Mouse (Mus musculus): ENCODE measurements around the gene Fbln5.

Gene Fbln5

DNA sequence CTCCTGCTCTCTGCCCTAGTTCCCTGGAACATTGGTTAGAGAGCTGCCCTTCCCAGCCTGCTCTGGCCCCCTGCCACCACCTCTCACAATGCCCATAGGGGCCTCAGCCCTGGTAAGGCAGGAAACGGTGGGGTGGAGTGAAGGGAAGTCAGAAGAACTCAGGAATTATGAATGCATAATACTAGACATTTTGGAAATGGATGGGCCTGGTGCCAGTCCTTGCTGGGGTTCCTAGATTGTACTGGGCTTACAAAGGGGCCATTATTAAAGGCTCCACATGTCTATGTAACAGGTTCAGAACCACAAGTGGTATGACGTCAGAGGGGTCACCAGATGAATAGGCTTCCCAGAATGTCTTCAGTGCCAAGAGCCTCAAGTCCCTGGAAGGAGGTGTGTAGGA is 11.5 kb downstream of the Fbln5 start:
- peak; percentile 31 for DNase-seq

DNA sequence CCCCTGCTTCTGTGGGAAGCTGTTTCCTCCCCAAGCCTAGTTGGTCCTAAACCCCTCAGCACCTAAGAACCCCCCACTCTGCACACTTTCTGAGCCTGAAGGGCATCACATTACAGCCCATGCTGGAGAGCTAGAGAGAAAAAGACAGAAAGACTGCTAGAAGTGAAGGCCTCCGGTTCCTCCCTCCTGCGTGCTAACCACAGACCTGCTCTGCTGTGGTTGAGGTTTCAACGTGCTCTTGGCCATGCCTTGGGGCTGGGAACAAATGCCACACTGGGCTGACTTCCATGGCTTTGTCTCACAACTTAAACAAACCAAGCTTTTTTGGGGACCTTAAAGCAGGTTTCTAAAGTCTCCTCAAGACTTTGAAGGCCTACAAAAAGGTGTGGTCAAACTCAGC is 16.4 kb downstream of the Fbln5 start:
- no peak for DNase-seq

DNA sequence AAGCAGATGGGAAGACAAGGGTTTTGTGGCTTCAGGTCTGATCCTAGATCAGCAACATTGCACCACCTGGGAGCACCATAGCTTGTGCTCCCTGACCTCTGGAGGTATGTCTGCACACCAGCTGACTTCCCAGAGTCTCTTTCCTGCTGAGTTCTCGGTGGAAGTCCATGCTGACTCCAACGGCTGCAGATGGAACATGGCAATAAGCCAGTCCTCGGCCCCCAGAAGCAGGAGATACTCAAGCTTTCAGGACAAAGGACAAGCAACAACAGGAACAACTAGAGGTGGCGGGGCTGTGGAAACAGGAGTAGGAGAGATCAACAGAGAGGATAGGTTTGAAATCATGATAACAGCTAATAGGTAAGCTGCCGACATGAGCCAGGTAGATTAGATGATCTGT is 17.1 kb downstream of the Fbln5 start:
- DNase-seq, result peak; percentile 23

DNA sequence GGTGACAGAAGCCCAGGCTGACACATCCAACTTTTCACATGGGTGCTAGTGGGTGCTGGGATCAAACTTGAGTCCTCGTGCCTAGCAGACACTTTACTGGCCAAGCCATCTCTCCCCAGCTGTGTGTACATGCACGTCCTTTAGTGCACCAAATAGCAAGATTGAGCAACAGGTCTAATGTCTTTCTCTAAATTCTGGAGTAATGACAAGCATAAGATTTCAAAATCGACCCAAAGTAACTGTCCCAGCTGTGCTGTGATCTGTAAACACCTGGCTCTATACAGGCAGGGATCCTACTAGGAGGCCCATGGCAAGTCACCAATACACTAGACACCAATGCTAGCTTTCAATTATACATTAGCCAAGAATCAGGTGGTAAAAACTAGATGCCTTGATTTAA is 17.8 kb downstream of the Fbln5 start:
- DNase-seq, result no peak

DNA sequence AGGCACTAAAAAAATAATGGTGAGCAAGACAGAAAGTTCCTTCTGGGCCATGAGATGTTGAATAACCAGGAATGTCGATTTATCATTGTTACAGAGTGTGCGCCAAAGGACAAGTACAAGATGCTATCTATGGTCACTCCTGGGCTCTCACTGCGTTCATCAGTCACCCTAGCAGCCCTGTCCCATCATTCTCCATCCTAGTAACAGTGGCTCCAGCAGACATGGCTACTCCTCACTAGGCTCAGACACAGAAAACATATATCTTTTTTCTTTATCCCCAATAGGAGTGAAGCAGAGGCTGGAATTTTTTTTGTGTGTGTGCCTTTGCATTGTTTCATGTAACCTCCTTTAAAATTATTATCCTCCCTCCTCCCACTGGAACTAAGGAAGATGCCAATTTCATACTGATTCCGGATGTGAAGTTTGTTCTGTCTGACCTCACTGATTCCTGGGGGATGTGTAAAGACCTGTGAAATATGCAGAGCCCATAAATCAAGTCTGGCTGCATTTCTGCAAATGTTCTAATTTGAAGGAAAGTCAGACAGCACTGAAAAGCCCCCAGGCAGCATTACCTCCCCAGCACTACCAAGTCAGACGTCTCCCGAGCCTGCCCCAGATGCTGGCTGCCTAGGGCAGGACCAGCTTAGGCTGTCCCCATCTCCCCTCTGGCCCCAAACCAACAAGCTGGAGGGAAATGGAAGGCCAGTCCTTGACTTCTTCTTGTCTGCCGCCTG is 20.5 kb downstream of the Fbln5 start:
- DNase-seq, result peak; percentile 28

DNA sequence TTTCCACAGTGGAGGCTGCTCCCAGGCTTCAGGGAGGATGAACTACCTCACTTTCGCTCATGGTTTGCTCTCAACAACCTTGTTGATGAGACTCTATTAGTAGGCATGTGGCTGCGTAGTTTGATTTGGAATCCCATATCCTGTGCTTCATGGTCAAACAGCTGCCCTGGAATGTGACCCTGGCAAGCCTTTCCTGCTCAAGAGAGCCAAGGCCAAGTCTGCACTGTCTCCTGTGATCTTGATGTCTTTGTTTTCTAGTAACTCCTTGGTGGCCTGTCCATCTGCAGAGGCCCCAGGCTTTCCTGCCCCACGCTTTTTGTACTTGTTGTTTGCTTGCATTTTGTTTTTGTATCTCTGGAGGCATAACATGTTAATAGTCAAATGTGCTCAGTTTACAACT is 24.4 kb downstream of the Fbln5 start:
- peak; percentile 73 for DNase-seq

DNA sequence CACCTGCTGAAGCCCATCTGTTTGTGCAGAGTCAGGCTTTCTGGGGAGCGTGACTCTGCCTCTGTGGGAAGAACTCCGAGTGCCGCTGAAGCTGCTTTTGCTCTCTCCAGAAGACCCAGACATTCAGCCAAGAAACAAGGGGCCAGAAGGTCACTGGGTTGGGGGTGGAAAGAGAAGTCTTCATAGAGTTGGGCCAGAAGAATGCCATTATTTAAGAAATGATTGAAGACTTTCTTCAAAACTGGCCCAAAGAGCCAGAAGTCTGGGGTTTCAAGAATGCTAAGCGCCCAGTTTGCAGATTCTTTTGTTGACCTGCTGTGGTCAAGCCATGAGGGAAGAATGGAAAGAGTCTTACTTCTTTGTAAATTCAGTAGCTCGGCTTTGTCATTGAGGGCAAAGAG is 25.6 kb downstream of the Fbln5 start:
- peak; percentile 72 for DNase-seq

DNA sequence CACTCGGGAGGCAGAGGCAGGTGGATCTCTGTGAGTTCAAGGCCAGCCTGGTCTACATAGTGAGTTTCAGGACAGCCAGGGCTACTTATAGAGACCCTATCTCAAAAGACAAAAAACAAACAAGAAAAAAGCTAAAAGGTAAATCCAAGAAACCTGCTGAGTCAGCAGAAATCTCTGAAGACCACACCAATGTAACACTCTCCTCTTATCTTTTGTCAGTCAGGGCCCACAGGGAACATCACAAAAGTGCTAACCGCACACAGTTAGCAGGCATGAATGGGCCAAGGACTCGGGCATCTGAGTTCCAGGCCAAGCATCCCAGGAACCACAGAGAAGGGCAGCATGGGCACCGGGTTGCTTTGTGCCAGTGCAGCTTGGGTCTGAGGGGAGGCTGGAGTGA is 26.2 kb downstream of the Fbln5 start:
- no peak for DNase-seq

DNA sequence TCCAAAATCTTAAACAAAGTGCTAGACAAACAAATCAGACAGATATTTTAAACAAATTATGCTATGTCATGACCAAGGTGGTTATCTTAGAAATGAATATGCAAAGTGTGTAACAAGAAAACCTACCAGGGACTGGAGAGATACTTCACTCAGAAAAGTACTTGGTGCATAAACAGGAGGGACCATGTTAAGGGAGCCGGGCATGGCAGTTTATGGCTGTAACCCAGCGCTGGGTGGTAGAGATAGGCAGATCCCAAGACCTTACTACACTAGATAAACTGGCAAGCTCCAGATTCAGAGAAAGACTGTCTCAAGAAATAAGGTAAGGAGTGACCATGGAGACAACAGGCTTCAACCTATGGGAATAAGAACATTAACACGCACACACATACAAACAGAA is 29.1 kb downstream of the Fbln5 start:
- DNase-seq, result no peak

DNA sequence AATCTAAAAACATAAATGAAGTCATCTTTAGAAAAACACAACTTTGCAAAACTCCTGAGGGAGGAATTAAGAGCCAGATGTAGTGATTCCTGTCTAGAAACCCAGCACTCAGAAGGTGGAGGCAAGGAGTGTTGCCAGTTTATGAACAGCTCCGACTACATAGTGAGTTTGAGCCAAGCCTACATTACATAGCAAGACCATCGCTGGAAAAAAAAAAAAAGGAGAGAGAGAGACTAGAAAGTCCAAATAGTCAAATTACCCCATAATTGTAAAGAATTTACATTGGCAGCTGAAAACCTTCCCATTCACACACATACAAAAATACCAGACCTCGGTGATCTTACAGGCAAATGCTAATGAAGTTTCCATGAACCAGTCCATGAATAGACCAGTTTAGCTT is 29.6 kb downstream of the Fbln5 start:
- DNase-seq, result no peak

DNA sequence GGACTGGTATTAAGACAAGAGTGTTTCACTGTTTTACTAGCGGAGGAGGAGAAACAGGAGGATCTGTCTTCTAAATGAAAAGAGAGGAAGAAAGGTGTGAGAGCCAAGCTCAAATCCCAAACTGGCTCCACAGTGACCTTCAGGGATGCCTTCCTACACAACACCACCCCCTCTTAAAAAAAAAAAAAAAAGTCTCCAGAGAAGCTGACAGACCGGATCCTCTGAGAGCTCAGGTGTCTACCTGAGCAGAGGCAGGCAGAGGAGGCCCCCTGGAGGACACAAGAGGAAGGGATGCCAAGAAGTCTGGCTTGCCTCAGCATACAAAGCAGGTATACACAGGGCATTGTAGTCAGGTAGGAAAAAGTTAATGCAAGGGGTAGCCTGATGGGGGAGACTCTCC is 36.1 kb downstream of the Fbln5 start:
- peak; percentile 38 for DNase-seq

DNA sequence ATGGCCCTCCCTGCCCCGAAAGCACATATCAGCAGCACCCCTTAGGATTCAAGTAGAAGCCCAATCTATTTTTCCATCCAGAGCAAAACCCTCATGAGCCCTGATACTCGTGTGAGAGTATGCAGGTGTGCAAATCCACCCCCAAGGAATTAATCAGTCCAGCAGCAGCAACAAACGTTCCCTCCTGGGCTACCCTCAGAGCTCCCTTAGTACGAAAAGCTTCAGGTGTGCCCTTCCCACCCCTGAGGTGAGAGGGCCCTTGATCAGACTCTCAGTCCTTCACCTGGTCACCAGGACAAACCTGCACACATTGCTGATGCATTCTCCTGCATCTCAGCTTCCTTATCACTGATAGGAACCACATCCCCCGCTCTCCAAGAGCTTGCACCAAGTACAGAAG is 37.9 kb downstream of the Fbln5 start:
- DNase-seq, result no peak

DNA sequence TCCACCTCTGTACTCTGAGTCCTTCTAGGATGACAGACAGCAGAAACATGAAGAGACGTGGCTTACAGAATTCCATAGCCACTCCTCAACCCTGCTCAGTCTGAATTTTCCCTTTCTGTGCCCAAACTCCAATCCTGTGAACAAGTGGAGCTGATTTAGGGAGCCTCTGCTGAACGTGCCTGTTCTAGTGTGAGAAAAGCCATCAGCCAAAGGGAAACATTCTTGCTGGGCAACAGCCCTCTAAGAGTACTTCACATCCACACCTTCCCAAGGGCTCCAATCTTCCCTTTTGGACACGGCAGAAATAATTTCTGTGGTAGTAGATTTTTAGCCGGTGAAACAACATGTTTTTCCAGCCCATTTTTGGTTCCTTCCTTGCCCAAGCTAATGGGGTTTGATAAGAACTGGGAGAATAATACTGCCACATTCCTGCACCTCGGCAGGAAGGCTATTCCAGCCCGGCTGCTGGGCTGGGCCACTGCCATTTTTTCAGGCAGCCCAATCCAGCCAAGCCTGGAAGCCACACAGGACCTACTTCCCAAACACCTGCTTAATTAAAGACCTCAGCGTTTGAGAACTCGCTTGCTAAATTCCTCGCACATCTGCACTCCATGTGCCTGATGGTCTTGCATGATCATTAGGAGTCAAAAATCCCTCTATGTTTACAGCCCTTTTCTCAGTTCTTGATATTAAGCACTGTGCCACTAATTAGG is 41.1 kb downstream of the Fbln5 start:
- no peak for DNase-seq

DNA sequence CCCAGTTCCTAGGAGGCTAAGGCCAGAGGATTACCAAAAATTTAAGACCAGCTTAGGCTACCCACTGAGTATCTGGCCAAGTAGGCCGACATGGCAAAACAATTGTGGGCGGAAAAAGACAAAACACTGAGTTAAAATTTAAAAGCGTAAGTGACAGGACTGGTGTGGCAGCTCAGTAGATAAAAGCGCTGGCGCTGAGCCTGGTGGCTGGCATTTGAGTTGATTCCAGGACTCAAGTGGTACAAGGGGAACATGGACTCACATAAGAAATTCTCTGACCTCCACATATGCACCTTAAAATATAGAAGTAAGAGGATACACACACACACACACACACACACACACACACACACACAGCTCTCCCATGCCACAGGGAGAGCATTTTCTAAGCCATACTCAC is 42.5 kb downstream of the Fbln5 start:
- no peak for DNase-seq

DNA sequence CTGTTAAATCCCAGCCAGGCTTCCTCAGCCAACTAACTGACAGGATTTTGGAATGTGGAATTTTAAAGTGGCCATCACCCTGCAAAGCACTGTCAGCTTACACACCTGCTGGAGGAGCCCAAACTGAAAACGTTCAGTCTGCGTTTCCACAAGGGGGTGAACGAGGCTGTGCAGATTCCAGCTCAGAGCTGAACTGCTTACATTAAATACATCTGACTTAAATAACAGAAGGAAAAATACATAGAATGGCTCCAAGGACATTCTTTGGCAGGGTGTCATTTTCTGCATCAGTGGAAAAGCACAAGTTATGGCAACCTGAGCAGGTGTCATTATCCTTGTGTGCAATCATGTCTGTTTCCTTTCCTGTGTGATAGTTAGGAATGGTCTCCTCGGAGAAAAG is 44.7 kb downstream of the Fbln5 start:
- DNase-seq, result no peak

DNA sequence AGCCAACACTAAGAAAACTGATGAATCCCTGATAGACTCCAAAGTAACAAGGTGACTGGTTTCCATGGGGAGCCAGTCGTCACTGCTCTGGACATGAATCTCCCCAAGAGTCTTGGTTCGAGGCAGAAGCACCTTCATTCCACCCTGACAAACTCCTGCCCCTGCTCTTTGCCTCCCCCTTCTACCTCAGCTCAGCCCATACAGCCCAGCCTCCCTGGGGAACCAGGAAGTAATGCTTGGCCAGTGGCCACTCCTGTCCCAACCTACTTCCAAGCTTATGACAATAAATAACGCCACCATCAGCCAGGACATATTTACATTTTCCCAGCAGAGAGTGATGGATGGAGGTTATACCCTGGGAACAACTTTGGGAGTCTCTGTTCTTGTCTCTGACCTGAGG is 45.9 kb downstream of the Fbln5 start:
- no peak for DNase-seq

DNA sequence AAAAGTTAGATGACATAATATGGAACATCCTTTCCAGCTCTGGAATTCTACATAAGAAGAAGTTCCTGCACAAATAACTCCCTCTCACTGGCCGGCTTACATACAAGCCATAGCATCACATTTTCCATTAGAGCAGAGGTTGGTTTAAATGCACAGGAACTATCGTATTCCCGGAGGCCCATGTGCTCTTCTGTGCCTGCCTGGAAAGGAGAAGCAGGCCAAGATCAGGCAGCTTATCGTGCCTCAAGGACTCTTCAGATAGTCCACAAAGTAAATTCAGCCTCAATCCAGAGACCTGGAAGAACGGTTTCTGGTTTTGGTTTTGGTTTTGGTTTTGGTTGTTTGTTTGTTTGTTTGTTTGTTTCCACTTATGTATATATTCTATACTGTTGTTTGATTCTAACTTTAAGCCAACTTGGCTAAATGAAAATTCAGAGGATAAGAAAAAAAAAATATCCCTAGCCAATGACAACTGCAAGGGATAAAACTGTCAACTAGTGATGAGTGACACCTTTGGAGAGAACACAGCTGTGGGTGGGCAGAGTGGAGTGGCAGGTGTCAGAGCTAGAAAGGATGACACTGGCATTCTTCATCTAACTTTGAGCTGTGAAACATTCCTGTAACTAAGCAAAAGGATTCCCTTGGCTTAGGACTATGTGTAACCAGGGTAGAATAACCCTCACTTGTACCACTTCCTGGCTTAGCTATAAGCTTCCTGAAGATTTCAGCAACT is 48.4 kb downstream of the Fbln5 start:
- DNase-seq, result no peak

DNA sequence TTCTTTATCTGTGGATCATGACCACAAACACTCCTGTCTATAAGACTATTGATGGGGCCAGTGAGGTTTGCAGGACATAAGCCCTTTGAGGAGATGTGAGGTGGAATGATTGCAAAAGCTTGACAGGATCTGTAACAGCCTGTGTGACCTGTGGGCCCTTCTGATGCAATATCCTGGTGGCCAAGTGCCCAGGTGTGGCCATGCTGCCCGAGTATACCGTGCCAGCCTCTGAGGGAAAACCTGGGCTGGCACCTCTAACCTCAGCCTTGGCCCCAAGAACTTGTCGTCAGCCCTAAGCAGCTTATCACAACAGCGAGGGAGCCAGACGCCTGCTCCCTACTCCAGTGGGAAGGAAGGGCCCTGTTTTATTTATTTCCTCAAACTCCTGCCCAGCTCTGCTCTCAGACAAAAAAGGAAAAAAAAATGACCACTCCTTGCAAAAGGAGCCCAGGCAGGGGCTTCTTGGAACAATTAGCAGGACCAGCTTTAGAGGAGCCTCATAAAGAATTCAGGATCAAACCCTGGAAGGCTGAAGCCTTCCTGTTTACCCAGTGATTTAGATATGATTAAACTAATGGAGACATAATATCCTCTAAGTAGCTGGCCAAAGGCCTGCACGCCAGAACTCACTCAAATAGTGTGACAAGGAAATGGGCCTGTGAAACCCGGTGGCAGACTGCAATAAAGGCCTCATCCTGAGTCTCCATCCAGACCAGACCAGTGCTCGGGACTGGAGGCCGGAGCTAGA is 51.4 kb downstream of the Fbln5 start:
- DNase-seq, result no peak

DNA sequence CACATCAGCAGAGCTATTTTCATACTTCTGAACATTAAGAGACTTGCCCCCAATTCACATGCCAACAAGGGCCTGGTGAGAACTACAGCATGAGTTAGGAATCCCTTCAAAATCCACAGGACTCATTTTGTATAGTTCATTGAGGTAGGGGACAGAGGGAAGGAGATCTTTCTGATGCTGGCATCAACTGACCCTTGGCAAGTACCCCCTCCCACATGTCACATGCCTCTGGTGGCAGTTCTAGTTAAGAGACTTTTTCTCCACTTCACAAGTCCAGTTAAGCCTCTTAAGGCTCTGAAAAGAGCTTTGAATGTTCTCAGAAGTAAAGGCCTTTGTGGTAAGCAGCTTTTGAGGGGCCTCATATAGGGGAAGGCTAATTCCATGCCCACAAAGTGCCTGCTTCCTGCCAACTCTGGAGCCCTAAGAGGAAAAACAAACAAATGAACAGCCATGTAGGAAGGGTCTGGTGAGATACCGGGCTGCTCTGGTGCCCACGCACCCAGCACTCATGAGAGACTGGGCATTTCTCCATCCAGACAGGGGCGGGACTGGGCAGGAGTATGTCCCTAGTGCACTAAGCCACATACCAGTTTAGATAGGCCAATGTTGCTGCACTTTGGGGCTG is 52.5 kb downstream of the Fbln5 start:
- no peak for DNase-seq

DNA sequence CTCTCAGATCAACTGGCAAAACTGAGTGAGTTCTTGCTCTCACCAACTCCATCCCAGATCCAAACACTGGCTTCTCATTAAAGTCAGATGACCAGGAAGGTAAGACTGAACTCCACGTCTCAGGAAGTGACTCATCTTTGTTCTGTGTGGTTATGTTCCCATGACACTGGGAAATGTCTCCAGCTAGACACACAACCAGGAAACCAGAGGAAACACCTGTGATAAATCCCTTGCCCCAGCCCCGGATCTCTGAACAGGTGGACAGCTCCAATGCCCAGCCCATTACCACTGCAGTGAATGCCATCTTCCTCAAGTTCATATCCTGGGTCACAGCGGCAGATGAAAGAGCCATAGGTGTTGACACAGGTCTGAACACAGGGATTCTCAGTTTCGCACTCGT is 54.0 kb downstream of the Fbln5 start:
- no peak for DNase-seq

DNA sequence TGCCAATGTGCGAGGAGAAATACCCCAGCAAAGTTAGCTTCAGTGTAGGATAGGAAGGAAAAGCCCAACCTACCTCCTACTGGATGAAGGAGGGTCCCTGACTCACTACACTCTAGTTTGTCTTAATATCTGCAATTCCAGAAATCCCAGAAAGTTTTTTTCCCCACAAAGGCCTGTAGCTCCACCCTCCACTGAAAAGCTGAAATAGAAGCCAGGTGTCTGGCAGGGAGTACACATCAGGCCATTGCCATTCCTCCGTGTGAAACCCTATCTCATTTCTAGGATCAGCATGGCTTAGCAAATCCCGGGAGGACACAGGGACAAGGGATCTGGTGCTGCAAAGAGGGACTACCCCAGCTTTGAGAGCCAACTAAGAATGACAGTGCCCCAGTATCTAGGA is 55.8 kb downstream of the Fbln5 start:
- DNase-seq, result no peak

DNA sequence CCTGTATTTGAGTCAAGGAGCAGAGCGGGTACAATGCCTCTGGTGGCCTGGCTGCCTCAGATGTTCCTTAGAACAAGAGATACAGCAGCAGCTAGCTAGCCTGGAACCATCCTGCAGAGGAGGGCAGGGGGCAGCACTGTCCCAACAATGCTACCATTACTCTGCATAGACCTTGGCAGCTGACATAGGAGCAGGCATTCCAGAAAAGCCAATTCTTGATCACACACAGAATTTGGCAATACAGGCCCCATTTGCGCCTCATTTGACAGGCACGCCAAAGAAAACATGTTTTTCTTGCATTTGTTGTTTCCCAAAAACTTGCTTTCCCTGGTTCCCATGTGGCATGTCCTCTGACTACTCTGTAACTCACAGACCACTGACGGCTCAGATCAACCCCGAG is 56.8 kb downstream of the Fbln5 start:
- DNase-seq, result no peak

DNA sequence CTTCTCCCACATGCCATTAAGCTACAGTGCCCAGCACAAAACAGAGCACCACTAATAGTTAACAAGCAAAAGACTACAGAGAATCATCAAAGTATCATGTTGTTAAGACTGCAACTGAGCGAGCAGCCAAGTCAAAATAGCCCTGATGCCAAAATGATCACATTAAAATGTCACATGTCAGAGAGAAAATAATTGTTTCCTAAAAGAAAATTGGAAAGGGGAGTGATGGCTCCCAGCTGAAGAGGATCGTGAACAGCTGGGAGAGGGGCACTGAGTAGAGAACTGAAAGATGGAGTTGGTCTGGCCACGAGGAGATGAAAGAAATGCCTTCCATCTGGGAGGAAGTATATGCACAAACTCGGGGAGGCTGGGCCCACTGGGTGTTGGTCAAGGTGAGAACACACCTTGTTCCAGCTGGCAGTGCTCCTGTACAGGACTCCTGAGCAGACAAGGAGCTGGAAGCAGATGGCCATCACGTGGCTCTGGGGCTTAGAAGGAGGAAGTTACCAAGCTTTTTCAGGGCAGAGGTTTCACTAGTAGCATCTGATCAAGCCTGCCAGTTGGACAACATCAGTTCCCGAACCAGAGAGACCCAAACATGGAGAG is 59.3 kb downstream of the Fbln5 start:
- DNase-seq, result no peak
